Mouse (Mus musculus): ENCODE results near the gene E130308A19Rik. TPM values are rescaled to one million over a fixed set of nuclear protein-coding genes. Genes with fewer than 3 reads are reported as not detected.

Gene E130308A19Rik
- polyA plus RNA-seq, 1 experiment from 2014 or later, result 17.3 TPM

DNA sequence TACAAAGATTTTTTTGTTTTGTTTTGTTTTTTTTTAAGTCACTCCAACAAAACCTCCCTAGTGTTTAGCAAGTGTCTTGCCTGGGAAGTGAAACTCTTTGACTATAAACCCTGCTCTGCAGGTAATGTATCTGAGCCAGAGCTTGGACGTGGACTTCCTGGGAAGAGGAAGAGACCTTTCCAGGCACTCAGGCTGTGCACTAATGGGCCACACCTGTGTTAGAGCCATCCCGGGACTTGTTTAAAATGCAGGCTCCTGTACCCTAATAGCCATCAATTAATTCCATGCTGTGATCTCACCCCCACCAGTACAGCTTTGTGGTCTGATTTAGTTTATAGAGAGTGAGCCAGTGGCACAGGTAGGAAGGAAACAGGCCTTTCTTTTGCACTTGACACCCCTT lies 86.9 kb downstream of the E130308A19Rik start:
- Histone ChIP-seq H3K4me2 (ENCODE audit: low read depth, low read length) (no peak overlapping the region), H3K4me1 (ENCODE audit: control insufficient read depth, insufficient read depth, low read length) (peaks cover 7% of the 10 kb centered on the region), H3K9ac (ENCODE audit: low read length) (no peak overlapping the region), H3K27me3 (ENCODE audit: control insufficient read depth, insufficient read depth, low read length) (no peaks in the 10 kb centered on the region), H3K27ac (ENCODE audit: low read length) (no peak overlapping the region), H3K36me3 (ENCODE audit: control insufficient read depth, insufficient read depth) (no peaks in the 10 kb centered on the region), H3K9me3 (replicated peaks; ENCODE audit: control insufficient read depth, low read length) (no peaks in the 10 kb centered on the region), H3K4me3 (ENCODE audit: low read length) (no peak overlapping the region)
- no peak for ATAC-seq (replicated peaks; ENCODE audit: extremely low read depth, insufficient read depth, low FRiP score)
- WGBS, result 66% methylated on average over 2 of the region's 2 CpGs

DNA sequence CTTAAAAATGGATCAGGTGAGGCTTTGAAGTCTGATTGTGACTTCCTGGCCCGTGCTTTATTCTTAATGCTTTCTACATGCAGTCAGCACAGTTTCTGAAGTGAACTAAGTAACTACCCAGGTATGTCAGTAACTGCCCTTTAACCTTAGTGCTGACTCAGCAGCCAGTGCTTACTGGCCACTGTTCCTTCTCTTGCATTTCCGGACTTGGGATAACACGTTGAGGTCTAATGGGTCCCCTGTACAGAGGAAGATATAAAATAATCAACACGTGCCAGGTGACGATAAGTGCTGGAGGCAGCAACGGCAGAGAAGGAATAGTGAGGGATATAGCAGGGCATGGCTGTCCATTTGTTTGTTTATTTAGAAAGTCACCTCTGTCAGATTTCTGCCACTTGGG lies 88.5 kb downstream of the E130308A19Rik start:
- H3K4me1 ChIP-seq (ENCODE audit: control insufficient read depth, insufficient read depth, low read length), result peaks cover 7% of the 10 kb centered on the region
- H3K4me2 ChIP-seq (ENCODE audit: low read depth, low read length), result no peak overlapping the region
- no peak overlapping the region for H3K4me3 ChIP-seq (ENCODE audit: low read length)
- H3K27me3 ChIP-seq (ENCODE audit: control insufficient read depth, insufficient read depth, low read length), result no peaks in the 10 kb centered on the region
- no peak overlapping the region for H3K9ac ChIP-seq (ENCODE audit: low read length)
- 54% methylated on average over 6 of the region's 6 CpGs for WGBS
- no peaks in the 10 kb centered on the region for H3K36me3 ChIP-seq (ENCODE audit: control insufficient read depth, insufficient read depth)
- no peaks in the 10 kb centered on the region for H3K9me3 ChIP-seq (replicated peaks; ENCODE audit: control insufficient read depth, low read length)
- no peak overlapping the region for H3K27ac ChIP-seq (ENCODE audit: low read length)
- no peak for ATAC-seq (replicated peaks; ENCODE audit: extremely low read depth, insufficient read depth, low FRiP score)

DNA sequence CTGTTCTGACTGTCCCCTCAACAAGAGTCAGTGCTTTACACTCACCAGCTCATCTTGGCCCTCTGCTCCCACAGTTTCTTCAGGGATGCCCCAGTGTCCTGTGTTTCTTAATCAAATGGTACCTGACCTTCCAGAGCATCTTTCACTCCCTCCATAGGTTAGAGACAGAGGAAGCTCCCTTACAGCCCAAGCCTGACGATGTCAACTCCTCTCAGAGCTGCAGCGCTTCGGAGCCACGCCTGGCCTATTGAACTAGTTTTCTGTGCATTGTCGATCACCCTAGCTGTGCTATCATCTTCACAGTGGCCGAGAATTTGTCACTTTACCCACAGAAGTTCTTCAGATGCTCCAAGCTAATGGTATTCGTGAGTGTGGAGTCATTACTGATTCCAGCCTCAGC lies 88.9 kb downstream of the E130308A19Rik start:
- no peak overlapping the region for H3K4me3 ChIP-seq (ENCODE audit: low read length)
- H3K36me3 ChIP-seq (ENCODE audit: control insufficient read depth, insufficient read depth), result no peaks in the 10 kb centered on the region
- no peaks in the 10 kb centered on the region for H3K9me3 ChIP-seq (replicated peaks; ENCODE audit: control insufficient read depth, low read length)
- peaks cover 7% of the 10 kb centered on the region for H3K4me1 ChIP-seq (ENCODE audit: control insufficient read depth, insufficient read depth, low read length)
- no peak overlapping the region for H3K4me2 ChIP-seq (ENCODE audit: low read depth, low read length)
- H3K27me3 ChIP-seq (ENCODE audit: control insufficient read depth, insufficient read depth, low read length), result no peaks in the 10 kb centered on the region
- no peak overlapping the region for H3K9ac ChIP-seq (ENCODE audit: low read length)
- WGBS, result 78% methylated on average over 7 of the region's 7 CpGs
- no peak overlapping the region for H3K27ac ChIP-seq (ENCODE audit: low read length)
- ATAC-seq (replicated peaks; ENCODE audit: extremely low read depth, insufficient read depth, low FRiP score), result no peak

DNA sequence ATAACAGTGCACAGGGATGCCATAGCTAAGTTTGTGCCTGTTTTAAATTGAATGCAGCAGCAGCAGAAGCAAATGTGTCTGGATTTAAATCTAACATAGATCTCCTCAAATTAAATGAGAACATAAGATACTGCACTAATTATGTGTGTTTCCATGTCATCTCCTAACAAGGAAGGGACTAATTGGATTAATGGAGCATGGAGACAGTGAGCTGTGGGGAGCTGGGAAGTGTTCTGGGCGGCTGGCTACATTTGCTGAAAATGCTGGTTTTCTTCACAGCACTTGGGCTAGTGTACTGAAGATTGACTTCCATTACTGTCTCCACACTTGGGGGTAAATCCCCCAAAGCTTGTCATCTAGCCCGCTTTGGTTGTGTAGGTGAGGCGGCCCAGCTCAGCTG lies 89.5 kb downstream of the E130308A19Rik start:
- H3K27ac ChIP-seq (ENCODE audit: low read length), result no peak overlapping the region
- no peak overlapping the region for H3K4me2 ChIP-seq (ENCODE audit: low read depth, low read length)
- H3K4me3 ChIP-seq (ENCODE audit: low read length), result no peak overlapping the region
- H3K36me3 ChIP-seq (ENCODE audit: control insufficient read depth, insufficient read depth), result 0 out of 2 replicates have a peak, but pooled peaks cover 3% of the 10 kb centered on the region
- ATAC-seq (replicated peaks; ENCODE audit: extremely low read depth, insufficient read depth, low FRiP score), result no peak
- peaks cover 7% of the 10 kb centered on the region for H3K4me1 ChIP-seq (ENCODE audit: control insufficient read depth, insufficient read depth, low read length)
- H3K9me3 ChIP-seq (replicated peaks; ENCODE audit: control insufficient read depth, low read length), result no peaks in the 10 kb centered on the region
- no peaks in the 10 kb centered on the region for H3K27me3 ChIP-seq (ENCODE audit: control insufficient read depth, insufficient read depth, low read length)
- no peak overlapping the region for H3K9ac ChIP-seq (ENCODE audit: low read length)
- WGBS, result 97% methylated on average over 3 of the region's 3 CpGs

DNA sequence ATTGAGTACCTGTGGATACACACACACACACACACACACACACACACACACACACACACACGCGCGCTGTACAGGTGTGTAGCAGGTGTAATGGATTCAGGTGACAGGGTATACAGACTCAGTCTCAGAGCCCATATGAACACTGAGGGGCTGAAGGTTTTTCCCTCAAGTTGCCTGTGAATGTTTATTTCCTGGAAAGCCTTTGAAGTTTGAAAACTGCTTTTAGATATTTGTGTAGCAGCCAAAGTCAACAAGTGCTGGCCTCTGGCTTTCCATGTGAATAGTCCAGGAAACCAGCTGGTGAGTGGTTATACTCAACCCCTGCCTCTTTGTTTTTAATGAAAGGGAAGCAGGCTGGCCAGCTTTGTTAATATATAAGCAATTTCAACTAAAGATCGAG lies 91.3 kb downstream of the E130308A19Rik start:
- Histone ChIP-seq H3K4me2 (ENCODE audit: low read depth, low read length) (no peak overlapping the region), H3K27ac (ENCODE audit: low read length) (no peak overlapping the region), H3K27me3 (ENCODE audit: control insufficient read depth, insufficient read depth, low read length) (no peaks in the 10 kb centered on the region), H3K9me3 (replicated peaks; ENCODE audit: control insufficient read depth, low read length) (no peaks in the 10 kb centered on the region), H3K9ac (ENCODE audit: low read length) (no peak overlapping the region), H3K36me3 (ENCODE audit: control insufficient read depth, insufficient read depth) (0 out of 2 replicates have a peak, but pooled peaks cover 3% of the 10 kb centered on the region), H3K4me1 (ENCODE audit: control insufficient read depth, insufficient read depth, low read length) (peaks cover 6% of the 10 kb centered on the region), H3K4me3 (ENCODE audit: low read length) (no peak overlapping the region)
- no peak for ATAC-seq (replicated peaks; ENCODE audit: extremely low read depth, insufficient read depth, low FRiP score)
- WGBS, result 86% methylated on average over 4 of the region's 4 CpGs

DNA sequence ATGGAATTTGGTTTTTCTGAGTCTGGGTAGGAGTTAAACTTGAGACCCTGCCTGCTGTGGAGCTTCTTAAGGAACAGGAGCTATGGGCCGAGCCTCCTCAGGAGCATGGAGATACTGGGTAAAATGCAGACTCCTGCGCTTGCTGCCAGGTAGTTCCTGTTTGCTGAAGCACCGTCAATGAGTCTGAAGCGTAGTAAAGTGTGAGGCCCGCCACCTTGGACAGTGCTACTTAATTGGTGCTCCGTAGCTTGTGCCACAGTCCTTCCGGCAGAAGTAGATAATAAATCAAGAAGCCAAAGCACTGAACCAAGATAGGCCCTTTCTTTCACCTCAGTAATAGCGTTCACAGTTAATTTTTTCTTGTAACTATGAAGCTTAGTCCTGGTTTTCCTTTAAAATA lies 92.5 kb downstream of the E130308A19Rik start:
- peaks cover 3% of the 10 kb centered on the region; the same call in 1 of the 2 replicates for H3K4me1 ChIP-seq (ENCODE audit: control insufficient read depth, insufficient read depth, low read length)
- no peaks in the 10 kb centered on the region for H3K27me3 ChIP-seq (ENCODE audit: control insufficient read depth, insufficient read depth, low read length)
- 69% methylated on average over 8 of the region's 8 CpGs for WGBS
- H3K4me2 ChIP-seq (ENCODE audit: low read depth, low read length), result no peak overlapping the region
- H3K9ac ChIP-seq (ENCODE audit: low read length), result no peak overlapping the region
- H3K4me3 ChIP-seq (ENCODE audit: low read length), result no peak overlapping the region
- no peak overlapping the region for H3K27ac ChIP-seq (ENCODE audit: low read length)
- no peaks in the 10 kb centered on the region for H3K9me3 ChIP-seq (replicated peaks; ENCODE audit: control insufficient read depth, low read length)
- 0 out of 2 replicates have a peak, but pooled peaks cover 3% of the 10 kb centered on the region for H3K36me3 ChIP-seq (ENCODE audit: control insufficient read depth, insufficient read depth)
- no peak for ATAC-seq (replicated peaks; ENCODE audit: extremely low read depth, insufficient read depth, low FRiP score)

DNA sequence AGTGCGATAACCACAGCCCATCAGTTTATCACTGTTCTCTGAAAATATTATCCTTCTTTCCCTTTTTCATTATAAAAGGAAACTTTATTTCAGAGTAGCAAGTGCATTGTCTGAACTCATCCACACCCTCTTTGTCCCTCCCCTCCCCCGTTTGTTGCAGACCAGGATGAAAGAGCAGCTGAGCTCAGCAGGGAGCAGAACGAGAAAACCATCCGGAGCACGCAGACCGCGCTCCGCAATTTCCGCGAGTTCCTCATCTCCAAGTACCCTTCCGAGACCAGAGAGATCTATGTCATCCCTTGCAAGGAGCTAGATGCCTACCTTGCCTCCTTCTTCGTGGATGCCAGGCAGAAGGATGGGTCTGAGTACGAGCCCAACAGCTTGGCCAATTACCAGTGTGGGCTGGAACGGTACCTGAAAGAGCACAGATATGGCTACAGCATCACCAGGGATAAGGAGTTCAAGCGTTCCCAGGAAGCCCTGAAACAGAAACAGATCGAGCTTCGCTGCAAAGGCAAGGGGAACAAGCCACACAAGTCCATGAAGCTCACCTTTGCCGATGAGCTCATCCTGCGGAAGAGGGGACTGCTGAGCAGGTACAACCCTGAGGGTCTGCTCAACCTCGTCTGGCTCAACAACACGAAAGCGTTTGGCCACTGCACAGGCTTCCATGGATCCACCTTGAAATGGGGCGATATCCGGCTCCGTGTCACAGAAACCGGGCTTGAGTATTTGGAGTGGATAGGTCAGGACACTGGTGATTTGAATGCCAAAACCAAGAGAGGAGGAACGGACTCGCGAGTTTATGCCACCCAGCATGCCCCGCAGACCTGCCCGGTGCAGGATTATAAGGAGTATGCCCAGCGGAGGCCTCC lies 93.7 kb downstream of the E130308A19Rik start:
- Histone ChIP-seq H3K4me2 (ENCODE audit: low read depth, low read length) (no peak overlapping the region), H3K9ac (ENCODE audit: low read length) (no peak overlapping the region), H3K36me3 (ENCODE audit: control insufficient read depth, insufficient read depth) (0 out of 2 replicates have a peak, but pooled peaks cover 3% of the 10 kb centered on the region), H3K27me3 (ENCODE audit: control insufficient read depth, insufficient read depth, low read length) (no peaks in the 10 kb centered on the region), H3K4me3 (ENCODE audit: low read length) (no peak overlapping the region), H3K4me1 (ENCODE audit: control insufficient read depth, insufficient read depth, low read length) (peaks cover 3% of the 10 kb centered on the region; the same call in 1 of the 2 replicates), H3K9me3 (replicated peaks; ENCODE audit: control insufficient read depth, low read length) (no peaks in the 10 kb centered on the region), H3K27ac (ENCODE audit: low read length) (no peak overlapping the region)
- ATAC-seq (replicated peaks; ENCODE audit: extremely low read depth, insufficient read depth, low FRiP score), result no peak
- 87% methylated on average over 32 of the region's 32 CpGs for WGBS

DNA sequence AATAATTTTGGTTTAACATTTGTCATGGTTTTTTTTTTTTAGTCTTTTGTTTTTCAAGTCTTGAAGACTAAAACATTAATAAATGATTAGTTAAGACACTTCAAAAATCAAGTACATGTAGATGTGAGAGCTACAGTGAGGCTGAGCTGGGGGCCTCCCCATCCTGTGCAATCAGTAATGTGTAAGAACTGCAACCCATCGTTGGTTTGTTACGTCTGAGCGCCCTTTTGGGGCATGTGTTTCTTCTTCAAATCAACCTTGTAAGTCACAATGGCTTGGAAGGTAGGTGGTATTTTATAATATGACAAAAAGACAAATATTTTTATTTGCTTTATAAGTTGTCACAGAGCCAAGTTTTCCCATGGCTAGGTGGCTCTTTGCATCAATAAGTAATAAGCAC lies 95.8 kb downstream of the E130308A19Rik start:
- no peak for ATAC-seq (replicated peaks; ENCODE audit: extremely low read depth, insufficient read depth, low FRiP score)

DNA sequence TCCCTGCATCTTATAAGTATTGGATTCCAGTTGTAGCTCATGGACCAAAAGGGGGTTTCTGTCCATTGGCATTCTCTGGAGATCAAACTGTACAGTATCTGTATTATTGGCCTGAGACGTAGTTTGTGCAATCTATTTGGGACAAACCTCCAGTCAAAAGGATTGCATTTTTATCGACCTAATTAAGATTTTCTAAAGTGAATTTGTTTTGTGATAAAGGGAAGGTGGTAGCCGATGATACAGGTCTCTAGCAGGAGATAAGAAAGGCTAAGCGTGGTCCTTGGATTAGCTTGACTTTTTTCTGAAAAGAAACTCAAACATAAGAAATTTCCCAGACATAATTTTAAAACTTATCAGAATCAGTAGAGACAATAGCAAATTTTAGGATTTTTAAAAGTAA lies 99.6 kb downstream of the E130308A19Rik start:
- no peak for ATAC-seq (replicated peaks; ENCODE audit: extremely low read depth, insufficient read depth, low FRiP score)
- H3K4me1 ChIP-seq (ENCODE audit: control insufficient read depth, insufficient read depth, low read length), result no peaks in the 10 kb centered on the region
- no peaks in the 10 kb centered on the region for H3K9me3 ChIP-seq (replicated peaks; ENCODE audit: control insufficient read depth, low read length)
- WGBS, result 63% methylated on average over 4 of the region's 4 CpGs
- no peak overlapping the region for H3K4me3 ChIP-seq (ENCODE audit: low read length)
- no peaks in the 10 kb centered on the region for H3K36me3 ChIP-seq (ENCODE audit: control insufficient read depth, insufficient read depth)
- H3K9ac ChIP-seq (ENCODE audit: low read length), result no peak overlapping the region
- no peaks in the 10 kb centered on the region for H3K27me3 ChIP-seq (ENCODE audit: control insufficient read depth, insufficient read depth, low read length)
- no peak overlapping the region for H3K27ac ChIP-seq (ENCODE audit: low read length)
- no peak overlapping the region for H3K4me2 ChIP-seq (ENCODE audit: low read depth, low read length)

More for the DNA sequence above, 95.8 kb downstream of the E130308A19Rik start:
- Histone ChIP-seq H3K36me3 (ENCODE audit: control insufficient read depth, insufficient read depth) (0 out of 2 replicates have a peak, but pooled peaks cover 3% of the 10 kb centered on the region), H3K27me3 (ENCODE audit: control insufficient read depth, insufficient read depth, low read length) (no peaks in the 10 kb centered on the region), H3K27ac (ENCODE audit: low read length) (no peak overlapping the region), H3K4me3 (ENCODE audit: low read length) (no peak overlapping the region), H3K9ac (ENCODE audit: low read length) (no peak overlapping the region), H3K9me3 (replicated peaks; ENCODE audit: control insufficient read depth, low read length) (no peaks in the 10 kb centered on the region), H3K4me2 (ENCODE audit: low read depth, low read length) (no peak overlapping the region), H3K4me1 (ENCODE audit: control insufficient read depth, insufficient read depth, low read length) (peaks cover under 1% of the 10 kb centered on the region; the same call in 1 of the 2 replicates)
- 92% methylated on average over 3 of the region's 3 CpGs for WGBS
